Mouse (Mus musculus) urinary bladder, postnatal 25 days (tissue): Measurements from ENCODE around the gene Capn9.
A peak's percentile ranks its signal among the peaks of the same experiment; 100 is the strongest.

ENCODE experiments used
- DNase-seq: peaks from one replicate; pipeline ENCODE4 v3.0.0; 2022; ENCODE audit warnings: low spot score

Capn9 gene

GRCm38 (mm10) chr8:124571732-124572429, 4.0 kb upstream of the Capn9 start:
- DNase-seq = no peak

GRCm38 (mm10) chr8:124572430-124572775, 3.5 kb upstream of the Capn9 start:
- no peak for DNase-seq

GRCm38 (mm10) chr8:124573552-124574340, 2.2 kb upstream of the Capn9 start:
- peak; percentile 89 for DNase-seq

GRCm38 (mm10) chr8:124576751-124577150, 840 bp downstream of the Capn9 start:
- DNase-seq = no peak

- DNase-seq = no peak
These were observed 10.0 kb downstream of the Capn9 start for GRCm38 (mm10) chr8:124585718-124586425.

- DNase-seq = no peak
These were observed 10.6 kb downstream of the Capn9 start for GRCm38 (mm10) chr8:124586556-124586955.

- no peak for DNase-seq
These were observed 13.5 kb downstream of the Capn9 start for GRCm38 (mm10) chr8:124589393-124589792.

- no peak for DNase-seq
These were observed 28.2 kb downstream of the Capn9 start for GRCm38 (mm10) chr8:124604066-124604465.

GRCm38 (mm10) chr8:124608239-124608971, 32.5 kb downstream of the Capn9 start:
- DNase-seq = no peak

GRCm38 (mm10) chr8:124608972-124609353, 33.1 kb downstream of the Capn9 start:
- DNase-seq = no peak

- DNase-seq = no peak
These were observed 38.4 kb downstream of the Capn9 start for GRCm38 (mm10) chr8:124614325-124614724.

- peak; percentile 75 for DNase-seq
These were observed 41.5 kb downstream of the Capn9 start for GRCm38 (mm10) chr8:124617266-124617869.

- no peak for DNase-seq
These were observed 42.3 kb downstream of the Capn9 start for GRCm38 (mm10) chr8:124618252-124618651.

- DNase-seq = no peak
These were observed 45.3 kb downstream of the Capn9 start for GRCm38 (mm10) chr8:124621255-124621654.

- no peak for DNase-seq
These were observed 50.3 kb downstream of the Capn9 start for GRCm38 (mm10) chr8:124626251-124626650.

- DNase-seq = no peak
These were observed 54.6 kb downstream of the Capn9 start for GRCm38 (mm10) chr8:124630489-124630888.

GRCm38 (mm10) chr8:124630891-124631290, 55.0 kb downstream of the Capn9 start:
- no peak for DNase-seq

GRCm38 (mm10) chr8:124631966-124632365, 56.1 kb downstream of the Capn9 start:
- no peak for DNase-seq

- peak; percentile 62 for DNase-seq
These were observed 57.2 kb downstream of the Capn9 start for GRCm38 (mm10) chr8:124633001-124633703.

- DNase-seq = no peak
These were observed 58.7 kb downstream of the Capn9 start for GRCm38 (mm10) chr8:124634411-124635246.

- no peak for DNase-seq
These were observed 59.3 kb downstream of the Capn9 start for GRCm38 (mm10) chr8:124635247-124635502.
